In the genomic region with DNA sequence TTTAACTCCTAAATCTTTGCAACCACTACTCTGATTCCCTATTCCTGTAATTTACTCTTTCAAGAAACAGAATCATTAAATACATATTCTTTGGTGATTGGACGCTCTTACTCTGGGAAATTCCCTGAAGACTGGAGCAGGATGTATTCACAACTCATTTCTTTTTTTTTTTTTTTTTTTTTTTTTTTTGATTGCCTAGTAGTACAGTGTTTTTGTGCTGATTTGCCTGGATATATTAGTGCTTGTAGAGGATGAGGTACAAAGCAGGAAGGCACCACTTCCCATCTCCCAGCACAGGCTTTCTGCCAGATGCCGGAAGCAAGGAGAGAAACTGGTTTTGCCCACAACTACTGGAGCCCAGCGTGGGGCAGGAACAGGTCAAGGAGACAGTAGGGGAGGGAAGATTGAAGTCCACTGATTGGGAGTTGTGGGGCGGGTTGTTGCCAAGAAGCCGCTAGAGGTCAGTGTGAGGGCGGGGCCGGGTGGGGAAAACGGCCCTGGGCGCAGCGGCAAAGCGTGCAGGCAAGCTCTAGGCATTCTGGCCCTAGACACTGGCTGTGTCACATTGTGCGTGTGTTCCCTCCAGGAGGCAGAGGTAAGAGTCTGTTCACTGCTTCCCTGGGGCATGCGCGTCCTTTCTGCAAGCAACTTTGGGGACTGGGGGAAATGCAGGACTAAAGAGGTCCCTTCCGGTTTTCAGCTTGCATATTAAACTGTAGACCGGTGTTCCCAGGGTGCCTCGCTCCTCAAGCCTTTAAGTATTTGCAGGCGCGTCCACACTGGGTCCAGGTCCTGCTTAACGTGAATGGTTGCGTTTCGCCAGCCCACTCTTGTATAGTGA, we compare ENCODE assay signal across 8 mouse cellular contexts. TPM values are rescaled to one million over a fixed set of nuclear protein-coding genes. Genes with fewer than 3 reads are reported as not detected.
DNase-seq lines count a peak whose midpoint lies in the region; ATAC-seq lines count a peak whose summit lies in the region.

A gene (plus strand): TSS at position 482 of the 841 bp plus-strand sequence.

- H3K4me1 ChIP-seq in hindbrain, embryonic 11.5 days (replicated peaks; ENCODE audit: control insufficient read depth, insufficient read depth, low read length) = no peaks in the 10 kb centered on the region

- no peaks in the 10 kb centered on the region for H3K27me3 ChIP-seq in hindbrain, embryonic 11.5 days (ENCODE audit: control insufficient read depth, insufficient read depth, low read length)

- peak within 1 kb of the TSS; percentile 49 for H3K4me2 ChIP-seq in hindbrain, embryonic 11.5 days (replicated peaks; ENCODE audit: low read depth, low read length)

- H3K9me3 ChIP-seq in hindbrain, embryonic 11.5 days (ENCODE audit: control insufficient read depth, low read length) = no peaks in the 10 kb centered on the region

- peak within 1 kb of the TSS; percentile 44 for H3K4me3 ChIP-seq in hindbrain, embryonic 11.5 days (ENCODE audit: low read depth, low read length)

- 3% methylated on average over 22 of the region's 22 CpGs for WGBS in hindbrain, embryonic 11.5 days

- H3K27ac ChIP-seq in hindbrain, embryonic 11.5 days (ENCODE audit: low read depth, low read length) = peak within 1 kb of the TSS; percentile 63

- no peaks in the 10 kb centered on the region for H3K36me3 ChIP-seq in hindbrain, embryonic 11.5 days (ENCODE audit: control insufficient read depth, insufficient read depth, low read length)

- peak; percentile 92 for ATAC-seq in hindbrain, embryonic 11.5 days (ENCODE audit: low FRiP score)

- DNase-seq in Muller cell, postnatal 12 days (ENCODE audit: inconsistent ontology term) = peak; percentile 82
- peak; percentile 70 for DNase-seq in cerebellum, adult 9-11 months
- DNase-seq in frontal cortex, adult 2 months (ENCODE audit: extremely low spot score in 1 of 2, low spot score in 1 of 2) = peak; percentile 27 to 63
- peak; percentile 83 for DNase-seq in hindbrain, embryonic 11.5 days (ENCODE audit: low spot score)
- DNase-seq in layer of hippocampus, postnatal 10 days (ENCODE audit: low spot score in 2 of 2) = peak; percentile 62 to 64
- peak; percentile 78 for DNase-seq in lung, postnatal 10 days
- peak; percentile 70 for DNase-seq in retina, adult 2 months (ENCODE audit: low read depth, low spot score)
- DNase-seq in thymus, postnatal 36 days = peak; percentile 34 to 35

- H3K9ac ChIP-seq in hindbrain, embryonic 11.5 days (ENCODE audit: low read depth, low read length) = peak within 1 kb of the TSS; percentile 70

RNA-seq across cellular contexts. Expression of the gene that starts here (rescaled TPM):
- polyA plus RNA-seq in frontal cortex, adult 2 months (2012; rRNA removed) = 8.4 and 9.9 TPM in 2 replicates
- 21.6 and 23.4 TPM in 2 replicates for polyA plus RNA-seq in hindbrain, embryonic 11.5 days (2014; fragmentation: Nextera tagmentation; extraction: Ambion mirVana)
- total RNA-seq in layer of hippocampus, postnatal 10 days (2021) = 1 to 10 TPM; 6.4 to 7.4 TPM

Comparison
In these comparisons a context has a peak if more than half of its experiments do, and no peak if none do; other contexts are left out.
1. Peak in every context shown above with its lines: DNase-seq, ATAC-seq, H3K4me3 ChIP-seq and H3K27ac ChIP-seq.